Mouse (Mus musculus): ENCODE results near the gene Etv3. TPM values are rescaled to one million over a fixed set of nuclear protein-coding genes. Genes with fewer than 3 reads are reported as not detected.

The Etv3 gene
- total and polyA plus RNA-seq, 3 experiments, result 12.6 to 24.1 (median 16.8) TPM

- no peak for DNase-seq (ENCODE audit: extremely low read depth)
- no peak for TF ChIP-seq ELF1 (IDR thresholded peaks at IDR 0.05; ENCODE audit: low read depth, low read length)
- TF ChIP-seq GABPA (IDR thresholded peaks at IDR 0.05; ENCODE audit: insufficient replicate concordance, low read depth, low read length), result no peak
- TF ChIP-seq E2F4 (IDR thresholded peaks at IDR 0.05; ENCODE audit: insufficient replicate concordance, low read depth, low read length), result no peak
- TF ChIP-seq POLR2A (IDR thresholded peaks at IDR 0.05; ENCODE audit: low read depth, low read length), result no peak
- no peak for TF ChIP-seq MAZ (IDR thresholded peaks at IDR 0.05; ENCODE audit: low read depth, low read length)
- no peak for TF ChIP-seq ZC3H11A (IDR thresholded peaks at IDR 0.05; ENCODE audit: low read depth, low read length)
- no peak for TF ChIP-seq NRF1 (IDR thresholded peaks at IDR 0.05; ENCODE audit: low read depth, low read length)
- TF ChIP-seq SMC3 (IDR thresholded peaks at IDR 0.05; ENCODE audit: low read depth, low read length), result no peak
- H3K79me2 ChIP-seq (replicated peaks; ENCODE audit: control insufficient read depth, extremely low read depth, insufficient read depth, poor library complexity, severe bottlenecking), result no peaks in the 10 kb centered on the region
- H3K4me3 ChIP-seq (replicated peaks in 1 of 3; ENCODE audit: low read depth in 2 of 3, low read length in 2 of 3, poor library complexity in 1 of 3), result no peak overlapping the region
- in situ Hi-C loops (cut with MboI; ENCODE audit: low pct_ligation_motif_present, low pct_unique_long_range_greater_than_20kb, low sequenced_read_pairs), result no loop called here
- H3K4me1 ChIP-seq (ENCODE audit: control insufficient read depth in 1 of 2, insufficient read depth in 2 of 2), result peaks cover 16 to 39% of the 10 kb centered on the region in 2 experiments
- no peak overlapping the region for H3K27ac ChIP-seq (ENCODE audit: insufficient read depth, low read depth)
- dilution Hi-C loops (cut with MboI; ENCODE audit: extremely low pct_ligation_motif_present, extremely low pct_unique_long_range_greater_than_20kb, low sequenced_read_pairs), result no loop called here
- peaks cover 0 to 22% of the 10 kb centered on the region in 2 experiments for H3K36me3 ChIP-seq (replicated peaks in 1 of 2; ENCODE audit: control insufficient read depth in 1 of 2, insufficient read depth in 1 of 2, low read length in 1 of 2)
- no peak overlapping the region for H3K4me2 ChIP-seq (ENCODE audit: insufficient read depth, low read depth, poor library complexity, severe bottlenecking)
- no peak overlapping the region for H3K9ac ChIP-seq (ENCODE audit: insufficient read depth, low read depth)
- H3K9me3 ChIP-seq (replicated peaks; ENCODE audit: low read length), result no peaks in the 10 kb centered on the region
- no peaks in the 10 kb centered on the region for H3K27me3 ChIP-seq (replicated peaks)
Observed at GRCm38 (mm10) chr3:87546291-87546721, 21.1 kb downstream of the Etv3 start.

GRCm38 (mm10) chr3:87549908-87550307, 24.7 kb downstream of the Etv3 start:
- Histone ChIP-seq H3K9ac (ENCODE audit: insufficient read depth, low read depth) (no peak overlapping the region; the same call in 1 of the 2 replicates), H3K27ac (ENCODE audit: insufficient read depth, low read depth) (no peak overlapping the region), H3K36me3 (replicated peaks in 1 of 2; ENCODE audit: control insufficient read depth in 1 of 2, insufficient read depth in 1 of 2, low read length in 1 of 2) (no peaks in the 10 kb centered on the region), H3K79me2 (replicated peaks; ENCODE audit: control insufficient read depth, extremely low read depth, insufficient read depth, poor library complexity, severe bottlenecking) (no peaks in the 10 kb centered on the region), H3K27me3 (replicated peaks) (no peaks in the 10 kb centered on the region), H3K4me1 (ENCODE audit: control insufficient read depth in 1 of 2, insufficient read depth in 2 of 2) (peaks cover 5 to 34% of the 10 kb centered on the region in 2 experiments), H3K9me3 (replicated peaks; ENCODE audit: low read length) (no peaks in the 10 kb centered on the region), H3K4me3 (replicated peaks in 1 of 3; ENCODE audit: low read depth in 2 of 3, low read length in 2 of 3, poor library complexity in 1 of 3) (peak overlapping the region in 1 of 3 experiments; percentile 22), H3K4me2 (ENCODE audit: insufficient read depth, low read depth, poor library complexity, severe bottlenecking) (peak overlapping the region; percentile 78)
- DNase-seq (ENCODE audit: extremely low read depth), result peak; percentile 61
- dilution Hi-C loops (cut with MboI; ENCODE audit: extremely low pct_ligation_motif_present, extremely low pct_unique_long_range_greater_than_20kb, low sequenced_read_pairs) (no loop called here), in situ Hi-C loops (cut with MboI; ENCODE audit: low pct_ligation_motif_present, low pct_unique_long_range_greater_than_20kb, low sequenced_read_pairs) (loop anchor here (5.0 kb wide), 1 partner anchor 43 kb away; no protein-coding TSS in a partner anchor)
- TF ChIP-seq KAT2A (IDR thresholded peaks at IDR 0.05; ENCODE audit: insufficient replicate concordance, low read length) (no peak), MEF2A (IDR thresholded peaks at IDR 0.05; ENCODE audit: borderline replicate concordance, low read depth, low read length) (peak; percentile 55; the same call in 1 of the 2 replicates), MAFK (IDR thresholded peaks at IDR 0.05; ENCODE audit: insufficient replicate concordance, low read length) (no peak)

- Histone ChIP-seq H3K27me3 (replicated peaks) (no peaks in the 10 kb centered on the region), H3K9me3 (replicated peaks; ENCODE audit: low read length) (no peaks in the 10 kb centered on the region), H3K27ac (ENCODE audit: insufficient read depth, low read depth) (no peak overlapping the region), H3K4me2 (ENCODE audit: insufficient read depth, low read depth, poor library complexity, severe bottlenecking) (no peak overlapping the region), H3K4me3 (replicated peaks in 1 of 3; ENCODE audit: low read depth in 2 of 3, low read length in 2 of 3, poor library complexity in 1 of 3) (no peak overlapping the region), H3K4me1 (ENCODE audit: control insufficient read depth in 1 of 2, insufficient read depth in 2 of 2) (peaks cover 5 to 37% of the 10 kb centered on the region in 2 experiments), H3K79me2 (replicated peaks; ENCODE audit: control insufficient read depth, extremely low read depth, insufficient read depth, poor library complexity, severe bottlenecking) (no peaks in the 10 kb centered on the region), H3K36me3 (replicated peaks in 1 of 2; ENCODE audit: control insufficient read depth in 1 of 2, insufficient read depth in 1 of 2, low read length in 1 of 2) (no peaks in the 10 kb centered on the region), H3K9ac (ENCODE audit: insufficient read depth, low read depth) (no peak overlapping the region)
- TF ChIP-seq IRF4 (IDR thresholded peaks at IDR 0.05; ENCODE audit: low read depth, low read length) (no peak), MXI1 (IDR thresholded peaks at IDR 0.05; ENCODE audit: low read depth, low read length) (no peak), JUND (conservative IDR thresholded peaks at IDR 0.05; ENCODE audit: low read depth, low read length) (no peak), MAX (IDR thresholded peaks at IDR 0.05; ENCODE audit: low read length) (no peak), KAT2A (IDR thresholded peaks at IDR 0.05; ENCODE audit: insufficient replicate concordance, low read length) (no peak), ELF1 (IDR thresholded peaks at IDR 0.05; ENCODE audit: low read depth, low read length) (no peak), MAFK (IDR thresholded peaks at IDR 0.05; ENCODE audit: insufficient replicate concordance, low read length) (no peak), PAX5 (IDR thresholded peaks at IDR 0.05; ENCODE audit: low read length) (no peak), POLR2A (IDR thresholded peaks at IDR 0.05; ENCODE audit: low read depth, low read length) (no peak), SMC3 (IDR thresholded peaks at IDR 0.05; ENCODE audit: low read depth, low read length) (no peak), MYC (IDR thresholded peaks at IDR 0.05; ENCODE audit: low read depth, low read length) (no peak), GABPA (IDR thresholded peaks at IDR 0.05; ENCODE audit: insufficient replicate concordance, low read depth, low read length) (no peak), USF2 (conservative IDR thresholded peaks at IDR 0.05; ENCODE audit: low read depth, low read length) (no peak), RAD21 (IDR thresholded peaks at IDR 0.05; ENCODE audit: low read depth, low read length) (no peak), TCF12 (IDR thresholded peaks at IDR 0.05; ENCODE audit: low read depth, low read length) (no peak), RCOR1 (conservative IDR thresholded peaks at IDR 0.05; ENCODE audit: low read depth, low read length) (no peak), ZC3H11A (IDR thresholded peaks at IDR 0.05; ENCODE audit: low read depth, low read length) (no peak), USF1 (IDR thresholded peaks at IDR 0.05; ENCODE audit: low read depth, low read length) (no peak)
- no peak for DNase-seq (ENCODE audit: extremely low read depth)
- dilution Hi-C loops (cut with MboI; ENCODE audit: extremely low pct_ligation_motif_present, extremely low pct_unique_long_range_greater_than_20kb, low sequenced_read_pairs) (no loop called here), in situ Hi-C loops (cut with MboI; ENCODE audit: low pct_ligation_motif_present, low pct_unique_long_range_greater_than_20kb, low sequenced_read_pairs) (loop anchor here (5.0 kb wide), 1 partner anchor 45 kb away; no protein-coding TSS in a partner anchor)
Observed at GRCm38 (mm10) chr3:87552327-87552726, 27.1 kb downstream of the Etv3 start.
